21 mouse cellular contexts compared by ENCODE assay signal in genomic region chr1:27642118-27642517, GRCm38 (mm10).
DNase-seq lines count a peak whose midpoint lies in the region; ATAC-seq lines count a peak whose summit lies in the region.
"Had no signal": no experiment of that assay in that cellular context is flagged by ENCODE, and none has a peak within 500 bp of the region (broad histone marks: within the 10 kb centered on the region; RNA-seq: fewer than 3 reads in every experiment).

No protein-coding gene starts in this region.

- no peak for DNase-seq in frontal cortex, postnatal 10 days (ENCODE audit: low spot score in 2 of 2)
- DNase-seq in left cerebral cortex, postnatal 25 days (ENCODE audit: low spot score in 2 of 2), result peak; percentile 10 to 52
- no peak for DNase-seq in left cerebral cortex, postnatal 10 days (ENCODE audit: extremely low spot score in 1 of 2, low spot score in 2 of 2)
- peak; percentile 26 for DNase-seq in brain, embryonic 18.5 days (ENCODE audit: low read depth, low spot score)
- no peak for DNase-seq in lung, postnatal 14 days
- DNase-seq in testis, postnatal 10 days (ENCODE audit: low spot score), result no peak
- DNase-seq: adrenal gland, adult 2 months; cerebellum, adult 2 months; cerebellum, postnatal 25 days; heart, adult 11 months; kidney, adult 9 months; kidney, postnatal 14 days; left cerebral cortex, postnatal 4 days; lung, embryonic 14.5 days; lung, postnatal 36 days; midbrain, embryonic 14.5 days; right cerebral cortex, postnatal 4 days had no signal

- intact Hi-C loops in left cerebral cortex, postnatal 25 days (cut with DNase I), result no loop called here
- intact Hi-C loops in left cerebral cortex, postnatal 10 days (cut with DNase I), result no loop called here

- peak; percentile 57; the same call in 1 of the 2 replicates for ATAC-seq in frontal cortex, adult (ENCODE audit: low TSS enrichment)
- ATAC-seq: hindbrain, embryonic 16.5 days; intestine, embryonic 16.5 days; Patski had no signal

Comparison
In these comparisons a context has a peak if more than half of its experiments do, and no peak if none do; other contexts are left out.
1. DNase-seq: peak in left cerebral cortex, postnatal 25 days (2 of 2) and brain, embryonic 18.5 days (single experiment); none in frontal cortex, postnatal 10 days (0 of 2), left cerebral cortex, postnatal 10 days (0 of 2), lung, postnatal 14 days (single experiment) and testis, postnatal 10 days (single experiment).